ENCODE assay signal across 9 mouse cellular contexts in genomic region chr12:54830574-54830973, GRCm38 (mm10). TPM values are rescaled to one million over a fixed set of nuclear protein-coding genes. Genes with fewer than 3 reads are reported as not detected.
A peak's percentile ranks its signal among the peaks of the same experiment; 100 is the strongest.
DNase-seq lines count a peak whose midpoint lies in the region; ATAC-seq and TF ChIP-seq lines count a peak whose summit lies in the region.
"Had no signal": no experiment of that assay in that cellular context is flagged by ENCODE, and none has a peak within 500 bp of the region (broad histone marks: within the 10 kb centered on the region; RNA-seq: fewer than 3 reads in every experiment).

No protein-coding gene starts in this region.

- ATAC-seq in embryonic facial prominence, embryonic 15.5 days (ENCODE audit: insufficient number of reproducible peaks, low FRiP score, low TSS enrichment, low read depth), result 0 out of 2 replicates have a peak, but pooled peaks have one; percentile 59
- no peak for ATAC-seq in liver, embryonic 13.5 days (ENCODE audit: low read depth)
- ATAC-seq in neural tube, embryonic 12.5 days (ENCODE audit: low FRiP score, low read depth), result peak; percentile 74

- H3K4me1 ChIP-seq in bone marrow, adult 2 months (ENCODE audit: control insufficient read depth, insufficient read depth, low read length), result no peaks in the 10 kb centered on the region; the same call in 1 of the 2 replicates
- peaks cover 13% of the 10 kb centered on the region for H3K4me1 ChIP-seq in embryonic facial prominence, embryonic 15.5 days
- H3K4me1 ChIP-seq in heart, embryonic 10.5 days, result peaks cover 16% of the 10 kb centered on the region
- H3K4me1 ChIP-seq in liver, embryonic 13.5 days (replicated peaks), result peaks cover 9% of the 10 kb centered on the region
- peaks cover 5% of the 10 kb centered on the region for H3K4me1 ChIP-seq in neural tube, embryonic 12.5 days
- H3K4me1 ChIP-seq: embryonic facial prominence, embryonic 12.5 days had no signal

- peak; percentile 84 for DNase-seq in heart, embryonic 10.5 days (ENCODE audit: low spot score)
- peak; percentile 85 for DNase-seq in kidney, postnatal 14 days
- DNase-seq in liver, embryonic 13.5 days, result peak; percentile 55
- peak; percentile 66 for DNase-seq in telencephalon, adult 2 months (ENCODE audit: low read depth, low spot score)

- H3K9ac ChIP-seq in embryonic facial prominence, embryonic 15.5 days, result no peak overlapping the region
- H3K9ac ChIP-seq in liver, embryonic 13.5 days, result no peak overlapping the region
- H3K9ac ChIP-seq in neural tube, embryonic 12.5 days, result no peak overlapping the region
- H3K9ac ChIP-seq: embryonic facial prominence, embryonic 12.5 days had no signal

- no peak overlapping the region for H3K4me2 ChIP-seq in embryonic facial prominence, embryonic 15.5 days (replicated peaks)
- no peak overlapping the region for H3K4me2 ChIP-seq in liver, embryonic 13.5 days
- H3K4me2 ChIP-seq in neural tube, embryonic 12.5 days (replicated peaks), result no peak overlapping the region
- H3K4me2 ChIP-seq: embryonic facial prominence, embryonic 12.5 days had no signal

- 8% methylated on average over 6 of the region's 6 CpGs for whole genome bisulfite sequencing in bone marrow, adult 2 months
- 19% methylated on average over 6 of the region's 6 CpGs for WGBS in embryonic facial prominence, embryonic 15.5 days
- WGBS in heart, embryonic 10.5 days, result 12% methylated on average over 6 of the region's 6 CpGs
- WGBS in liver, embryonic 13.5 days (ENCODE audit: insufficient replicate concordance), result 11% methylated on average over 6 of the region's 6 CpGs
- WGBS in neural tube, embryonic 12.5 days, result 15% methylated on average over 6 of the region's 6 CpGs

- no peaks in the 10 kb centered on the region for H3K27me3 ChIP-seq in C2C12 (ENCODE audit: control insufficient read depth, insufficient read depth, insufficient read length)
- H3K27me3 ChIP-seq in embryonic facial prominence, embryonic 15.5 days, result no peaks in the 10 kb centered on the region
- H3K27me3 ChIP-seq in heart, embryonic 10.5 days (ENCODE audit: insufficient read depth, poor library complexity, severe bottlenecking), result no peaks in the 10 kb centered on the region
- H3K27me3 ChIP-seq in liver, embryonic 13.5 days, result no peaks in the 10 kb centered on the region
- H3K27me3 ChIP-seq in neural tube, embryonic 12.5 days (replicated peaks), result no peaks in the 10 kb centered on the region
- H3K27me3 ChIP-seq: embryonic facial prominence, embryonic 12.5 days had no signal

- no peak overlapping the region for H3ac ChIP-seq in C2C12 (ENCODE audit: control insufficient read depth, insufficient read length, low read depth)

- no peaks in the 10 kb centered on the region for H3K36me3 ChIP-seq in C2C12 (ENCODE audit: control insufficient read depth, insufficient read depth)
- no peaks in the 10 kb centered on the region for H3K36me3 ChIP-seq in embryonic facial prominence, embryonic 15.5 days
- no peaks in the 10 kb centered on the region for H3K36me3 ChIP-seq in heart, embryonic 10.5 days
- no peaks in the 10 kb centered on the region for H3K36me3 ChIP-seq in liver, embryonic 13.5 days
- no peaks in the 10 kb centered on the region for H3K36me3 ChIP-seq in neural tube, embryonic 12.5 days
- H3K36me3 ChIP-seq: embryonic facial prominence, embryonic 12.5 days had no signal

- no peaks in the 10 kb centered on the region for H3K79me3 ChIP-seq in C2C12 (ENCODE audit: low read depth)

- H3K79me2 ChIP-seq in C2C12 (ENCODE audit: control insufficient read depth, insufficient read depth), result no peaks in the 10 kb centered on the region

- TF ChIP-seq POLR2A in bone marrow, adult 2 months (IDR thresholded peaks at IDR 0.05; ENCODE audit: borderline replicate concordance, control insufficient read depth, low read depth, low read length), result no peak

- no peak overlapping the region for H3K4me3 ChIP-seq in C2C12 (ENCODE audit: insufficient read depth, poor library complexity, severe bottlenecking)
- H3K4me3 ChIP-seq in bone marrow, adult 2 months (replicated peaks; ENCODE audit: control insufficient read depth, low read depth, low read length), result no peak overlapping the region
- H3K4me3 ChIP-seq in embryonic facial prominence, embryonic 15.5 days (replicated peaks), result no peak overlapping the region
- H3K4me3 ChIP-seq in heart, embryonic 10.5 days, result no peak overlapping the region
- no peak overlapping the region for H3K4me3 ChIP-seq in liver, embryonic 13.5 days (replicated peaks)
- no peak overlapping the region for H3K4me3 ChIP-seq in neural tube, embryonic 12.5 days
- H3K4me3 ChIP-seq: embryonic facial prominence, embryonic 12.5 days had no signal

- TF ChIP-seq CTCF in C2C12 (IDR thresholded peaks at IDR 0.05; ENCODE audit: control insufficient read depth, insufficient read depth, insufficient read length), result peak; percentile 69
- TF ChIP-seq CTCF in bone marrow, adult 2 months (IDR thresholded peaks at IDR 0.05; ENCODE audit: control insufficient read depth, insufficient read depth, low read length), result peak; percentile 97

- no peak overlapping the region for H3K27ac ChIP-seq in bone marrow, adult 2 months (ENCODE audit: control insufficient read depth, insufficient read depth, low read depth, low read length, poor library complexity)
- H3K27ac ChIP-seq in embryonic facial prominence, embryonic 15.5 days (replicated peaks), result no peak overlapping the region
- no peak overlapping the region for H3K27ac ChIP-seq in heart, embryonic 10.5 days
- no peak overlapping the region for H3K27ac ChIP-seq in liver, embryonic 13.5 days
- no peak overlapping the region for H3K27ac ChIP-seq in neural tube, embryonic 12.5 days
- H3K27ac ChIP-seq: embryonic facial prominence, embryonic 12.5 days had no signal

- no peaks in the 10 kb centered on the region for H3K9me3 ChIP-seq in embryonic facial prominence, embryonic 15.5 days (replicated peaks)
- no peaks in the 10 kb centered on the region for H3K9me3 ChIP-seq in heart, embryonic 10.5 days
- no peaks in the 10 kb centered on the region for H3K9me3 ChIP-seq in liver, embryonic 13.5 days (replicated peaks)
- H3K9me3 ChIP-seq in neural tube, embryonic 12.5 days, result no peaks in the 10 kb centered on the region
- H3K9me3 ChIP-seq: embryonic facial prominence, embryonic 12.5 days had no signal

TF ChIP-seq in C2C12, 6 proteins besides CTCF, POLR2A, EP300 and RAD21:
- TF ChIP-seq MYOD1 (IDR thresholded peaks at IDR 0.05; ENCODE audit: control insufficient read depth, insufficient read length, low read depth) (no peak), FOSL1 (IDR thresholded peaks at IDR 0.05; ENCODE audit: insufficient read depth, low read length, poor library complexity, severe bottlenecking) (no peak), MYOG (IDR thresholded peaks at IDR 0.05; ENCODE audit: control insufficient read depth, extremely low read depth, insufficient read length) (no peak), MAX (IDR thresholded peaks at IDR 0.05) (no peak), USF1 (IDR thresholded peaks at IDR 0.05; ENCODE audit: low read depth) (no peak), CEBPB (IDR thresholded peaks at IDR 0.05; ENCODE audit: low read depth) (no peak)

RNA-seq across cellular contexts. Expression of gene Cfl2, which starts 32.1 kb away (rescaled TPM):
- 56.5 TPM for polyA plus RNA-seq in C2C12 (2012; fragmentation: generic; extraction: Trizol)
- polyA plus RNA-seq in bone marrow, adult 2 months (2011; ENCODE audit: insufficient read depth, insufficient read length, low replicate concordance, missing spikeins), result 16.2 and 16.6 TPM in 2 replicates
- polyA plus RNA-seq in embryonic facial prominence, embryonic 15.5 days (2015; fragmentation: Nextera tagmentation; extraction: Ambion mirVana), result 185 and 209 TPM in 2 replicates
- 299 and 335 TPM in 2 replicates for polyA plus RNA-seq in heart, embryonic 10.5 days (2016; fragmentation: Nextera tagmentation; extraction: Ambion mirVana)
- 37.1 and 44.2 TPM in 2 replicates for polyA plus RNA-seq in liver, embryonic 13.5 days (2015; fragmentation: Nextera tagmentation; extraction: Ambion mirVana)
- polyA plus RNA-seq in neural tube, embryonic 12.5 days (2016; fragmentation: Nextera tagmentation; extraction: Ambion mirVana), result 307 and 337 TPM in 2 replicates

RNA-seq across cellular contexts. Expression of gene Snx6, which starts 35.1 kb away (rescaled TPM):
- 33.6 TPM for polyA plus RNA-seq in C2C12 (2012; fragmentation: generic; extraction: Trizol)
- polyA plus RNA-seq in bone marrow, adult 2 months (2011; ENCODE audit: insufficient read depth, insufficient read length, low replicate concordance, missing spikeins), result 17.7 and 21.1 TPM in 2 replicates
- polyA plus RNA-seq in embryonic facial prominence, embryonic 15.5 days (2015; fragmentation: Nextera tagmentation; extraction: Ambion mirVana), result 161 and 163 TPM in 2 replicates
- polyA plus RNA-seq in heart, embryonic 10.5 days (2016; fragmentation: Nextera tagmentation; extraction: Ambion mirVana), result 123 and 162 TPM in 2 replicates
- 60.1 and 72.8 TPM in 2 replicates for polyA plus RNA-seq in liver, embryonic 13.5 days (2015; fragmentation: Nextera tagmentation; extraction: Ambion mirVana)
- 180 and 191 TPM in 2 replicates for polyA plus RNA-seq in neural tube, embryonic 12.5 days (2016; fragmentation: Nextera tagmentation; extraction: Ambion mirVana)
